Mouse (Mus musculus) right cerebral cortex, postnatal 10 days (tissue): ENCODE results near the gene Foxp1.

Source experiments
- DNase-seq, 2 experiments: peaks; one replicate each; pipeline ENCODE4 v3.0.0; 2021; ENCODE audit warnings: low spot score in 2 of 2

Gene Foxp1

DNA sequence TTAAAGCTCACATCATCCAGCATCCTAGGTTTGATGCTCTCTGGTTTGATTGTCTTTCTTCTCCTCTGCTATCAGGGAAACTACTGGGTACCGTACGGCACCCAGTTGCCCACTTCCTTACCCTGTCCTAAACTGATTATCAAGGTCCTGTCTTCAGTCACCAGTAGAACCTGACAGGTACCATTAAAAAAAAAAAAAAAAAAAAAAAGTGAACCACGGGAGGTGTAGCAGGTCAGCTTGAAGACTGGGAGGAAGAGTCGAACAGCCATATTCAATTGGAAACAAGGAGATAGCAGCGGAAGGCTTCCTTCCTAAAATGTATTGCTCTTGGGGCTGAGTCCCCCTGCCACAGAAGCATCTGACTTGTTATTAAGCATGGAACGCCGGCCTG lies 425.8 kb downstream of the Foxp1 start:
- no peak for DNase-seq

DNA sequence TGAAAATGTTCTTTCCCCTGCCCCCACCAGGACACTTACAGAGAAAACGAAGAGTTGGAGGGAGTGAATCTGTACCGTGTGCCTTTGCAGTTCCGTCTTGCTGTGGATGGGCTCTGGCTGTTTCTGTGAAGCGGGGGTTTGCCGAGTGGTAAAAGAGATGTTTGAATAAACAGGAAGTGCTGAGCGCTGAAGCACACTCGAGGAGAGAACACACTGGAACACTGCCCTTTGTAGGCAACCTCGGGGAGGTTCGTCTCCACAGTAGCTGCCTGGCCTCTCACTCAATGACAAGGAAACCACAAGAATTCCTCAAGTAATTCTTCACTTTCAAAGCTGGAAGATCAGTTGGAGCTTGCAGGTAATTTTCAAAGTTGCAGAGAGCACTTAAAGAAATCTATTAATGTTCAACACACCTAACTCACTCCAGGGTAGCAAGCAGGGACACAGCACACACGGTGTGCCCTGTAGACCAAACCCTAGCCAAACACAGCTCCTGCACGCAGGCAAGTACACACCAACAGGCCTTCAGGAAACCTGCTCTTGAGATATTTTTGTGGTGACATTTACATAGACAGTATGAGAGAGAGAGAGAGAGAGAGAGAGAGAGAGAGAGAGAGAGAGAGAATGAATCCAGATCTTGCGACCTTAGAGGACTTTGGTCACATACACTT lies 426.3 kb downstream of the Foxp1 start:
- DNase-seq = peak; percentile 43 to 46

DNA sequence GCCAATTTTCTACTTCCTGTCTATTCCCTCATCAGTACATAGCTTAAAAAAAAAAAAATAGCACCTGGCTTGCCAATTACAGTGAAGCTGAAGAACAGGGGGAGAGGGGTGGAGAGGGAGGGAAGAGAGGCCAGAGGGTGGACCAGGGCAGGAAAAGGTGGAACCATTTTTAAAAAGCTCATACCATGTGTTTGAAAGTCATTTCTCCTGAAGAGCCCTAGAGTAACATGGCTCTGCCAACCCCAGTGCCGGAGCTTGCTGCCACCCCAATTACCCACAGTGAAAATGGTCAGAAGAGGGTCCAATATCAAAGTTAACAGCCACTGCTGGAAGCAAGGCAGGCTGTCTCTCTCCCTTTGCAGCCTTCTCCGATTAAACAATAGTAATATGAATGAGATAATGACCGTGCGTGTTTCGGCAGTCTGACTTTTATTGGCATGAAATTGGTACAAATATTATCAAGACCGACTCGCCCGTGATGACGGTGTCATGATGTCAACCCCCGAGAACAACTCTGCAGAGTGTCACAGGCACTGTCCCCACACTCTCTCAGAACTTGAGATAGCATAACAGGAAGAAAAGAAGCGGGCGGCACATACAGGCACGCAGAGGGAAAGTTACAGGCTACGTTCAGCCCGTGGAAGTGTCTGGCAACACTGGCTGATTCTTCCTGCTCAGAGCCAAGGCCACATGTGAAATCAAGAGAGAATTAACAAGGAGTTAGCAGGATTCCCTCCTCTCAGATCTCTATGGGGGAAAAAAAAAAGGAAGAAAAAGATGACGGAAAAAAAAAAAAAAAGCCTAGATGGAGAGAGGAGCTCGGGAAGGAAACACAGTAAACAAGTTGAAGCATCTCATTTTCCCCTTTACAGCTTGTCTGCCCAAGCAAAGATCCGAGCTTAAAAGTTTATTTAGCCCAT lies 427.1 kb downstream of the Foxp1 start:
- DNase-seq = no peak

DNA sequence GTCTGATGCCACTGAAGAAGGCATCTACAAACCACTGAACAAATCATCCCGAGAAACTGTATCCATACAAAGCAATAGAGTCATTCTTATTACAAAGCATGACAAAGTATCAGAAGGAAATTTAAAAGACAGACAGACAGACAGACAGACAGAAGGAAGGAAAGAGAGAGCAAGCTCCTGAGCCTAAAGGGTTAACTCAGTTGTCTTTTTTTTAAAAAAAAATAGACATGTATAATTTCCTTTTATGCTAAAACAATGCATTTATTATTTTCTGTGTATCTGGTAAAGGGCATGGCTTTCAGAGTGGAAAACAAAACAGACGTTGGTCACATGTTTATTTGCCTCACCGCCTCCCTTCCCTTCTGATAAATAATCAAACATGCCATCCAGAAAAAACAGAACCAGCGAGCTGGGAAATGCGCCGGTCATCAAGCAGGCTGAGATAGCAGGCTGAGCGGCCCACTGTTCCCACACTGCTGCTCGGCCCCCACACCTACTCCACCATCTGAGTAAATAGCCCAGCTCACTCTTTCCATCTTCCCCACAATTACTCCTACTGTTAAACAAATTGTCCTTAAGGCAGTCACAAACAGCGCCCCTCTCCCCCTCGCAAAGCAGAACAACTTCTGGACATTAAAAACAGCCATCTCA lies 428.1 kb downstream of the Foxp1 start:
- DNase-seq = no peak

DNA sequence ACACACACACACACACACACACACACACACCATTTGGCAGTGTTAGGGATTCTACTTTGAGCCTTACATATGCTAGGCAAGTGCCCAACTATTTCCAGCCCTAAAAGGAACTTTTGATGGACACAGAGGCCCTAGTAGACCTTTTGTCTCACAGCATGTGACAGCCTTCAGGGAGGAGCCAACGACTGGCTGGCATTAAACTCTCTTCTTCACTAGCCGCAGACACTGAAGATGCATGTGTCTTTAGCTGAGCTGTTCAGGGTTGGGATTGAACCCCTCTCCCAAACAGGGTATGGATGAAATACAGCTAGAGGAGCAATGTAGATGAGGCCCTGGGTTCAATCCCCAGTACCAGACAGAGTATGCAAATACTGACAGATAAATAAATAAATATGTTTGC lies 428.7 kb downstream of the Foxp1 start:
- no peak for DNase-seq

DNA sequence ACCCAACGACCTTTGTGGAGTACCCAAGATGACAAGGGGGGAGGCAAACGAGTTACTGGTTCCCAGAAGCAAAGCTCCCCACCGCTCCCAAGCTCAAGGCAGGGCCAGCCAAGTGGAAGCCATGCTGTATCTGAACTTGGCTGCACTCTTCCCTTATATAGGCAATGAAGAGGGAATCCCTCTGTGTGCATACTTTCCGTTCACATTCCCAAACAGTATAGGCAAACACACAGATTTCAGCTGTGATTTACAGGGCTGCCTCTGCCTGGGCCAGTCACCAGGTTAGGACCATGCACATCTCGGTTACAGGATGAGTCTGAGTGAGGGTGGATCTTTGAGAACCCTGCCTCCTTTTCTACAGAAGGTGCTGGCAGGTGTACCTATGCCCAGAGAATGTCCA lies 429.3 kb downstream of the Foxp1 start:
- DNase-seq = no peak

DNA sequence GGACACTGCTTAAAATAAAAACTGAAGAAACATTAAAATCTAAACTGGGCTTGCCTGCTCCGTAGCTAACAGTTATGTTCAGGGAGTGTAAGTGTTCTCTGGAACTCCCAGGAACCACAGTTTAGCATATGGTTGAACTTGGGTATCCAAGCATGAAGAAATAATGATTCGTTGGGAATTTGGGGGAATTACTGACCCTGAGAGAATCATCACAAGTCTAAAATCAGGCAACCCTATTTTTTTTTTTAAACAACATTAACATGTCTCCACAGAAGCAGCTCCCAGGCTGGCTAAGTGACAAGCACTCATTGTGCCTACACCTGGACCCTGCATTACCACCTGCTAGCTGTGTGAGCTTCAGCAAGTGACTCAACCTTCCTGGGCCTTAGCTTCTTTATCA lies 430.7 kb downstream of the Foxp1 start:
- no peak for DNase-seq

DNA sequence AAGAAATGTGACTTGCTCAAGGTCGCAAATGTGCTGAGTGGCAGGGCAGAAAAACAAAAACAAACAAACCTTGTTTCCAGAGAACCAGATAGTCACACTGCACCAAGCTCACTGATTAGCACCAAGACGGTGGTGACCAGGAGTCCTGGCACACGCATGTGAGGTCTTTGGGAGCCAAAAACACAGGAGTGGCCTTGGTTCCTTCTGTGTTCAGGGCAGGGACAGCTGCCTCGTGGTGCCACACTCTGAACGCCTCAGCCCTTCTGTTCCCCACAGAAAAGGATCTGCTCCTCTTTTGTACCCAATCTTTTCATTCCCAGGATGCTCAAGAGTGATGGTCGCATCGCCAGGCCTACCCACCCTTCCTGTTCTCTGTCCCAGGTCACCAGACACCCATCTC lies 434.9 kb downstream of the Foxp1 start:
- no peak for DNase-seq

DNA sequence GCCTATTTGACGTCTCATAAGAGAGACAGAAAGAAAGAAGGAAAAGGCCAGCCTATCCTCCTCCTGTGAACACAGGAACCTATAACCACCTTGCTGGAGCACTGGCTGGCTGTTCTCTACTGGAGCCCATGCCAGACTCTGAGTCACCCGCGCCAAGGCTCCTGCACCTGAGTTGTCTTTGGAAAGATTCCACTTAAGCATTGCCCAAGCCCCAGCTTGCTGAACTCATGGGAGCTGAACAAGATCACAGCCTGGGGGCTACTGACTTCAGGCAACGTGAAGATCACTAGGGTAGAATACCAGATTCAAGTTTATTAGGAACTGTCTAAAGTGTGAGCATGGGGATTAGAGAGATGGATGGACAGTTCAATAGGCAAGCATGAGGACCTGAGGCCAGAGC lies 437.6 kb downstream of the Foxp1 start:
- DNase-seq = no peak

DNA sequence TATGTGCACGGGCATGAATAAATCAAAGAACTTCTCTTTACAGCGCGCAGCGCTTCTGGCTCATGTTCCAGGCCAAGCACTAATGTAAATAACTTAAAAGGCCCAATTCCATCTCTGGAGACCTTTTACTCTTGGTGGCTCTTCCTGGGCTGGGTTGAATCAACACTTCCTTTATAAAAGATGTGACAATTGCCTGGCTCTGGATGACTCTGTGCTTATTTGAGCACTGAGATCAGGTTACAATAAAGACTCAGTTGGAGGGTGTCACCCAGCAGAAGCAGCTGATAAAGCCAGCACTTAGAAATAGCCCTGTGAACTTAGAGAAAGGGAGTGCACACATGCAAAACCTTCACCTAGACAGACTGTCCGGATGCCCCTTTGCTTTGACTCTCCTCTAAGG lies 441.3 kb downstream of the Foxp1 start:
- DNase-seq = no peak

DNA sequence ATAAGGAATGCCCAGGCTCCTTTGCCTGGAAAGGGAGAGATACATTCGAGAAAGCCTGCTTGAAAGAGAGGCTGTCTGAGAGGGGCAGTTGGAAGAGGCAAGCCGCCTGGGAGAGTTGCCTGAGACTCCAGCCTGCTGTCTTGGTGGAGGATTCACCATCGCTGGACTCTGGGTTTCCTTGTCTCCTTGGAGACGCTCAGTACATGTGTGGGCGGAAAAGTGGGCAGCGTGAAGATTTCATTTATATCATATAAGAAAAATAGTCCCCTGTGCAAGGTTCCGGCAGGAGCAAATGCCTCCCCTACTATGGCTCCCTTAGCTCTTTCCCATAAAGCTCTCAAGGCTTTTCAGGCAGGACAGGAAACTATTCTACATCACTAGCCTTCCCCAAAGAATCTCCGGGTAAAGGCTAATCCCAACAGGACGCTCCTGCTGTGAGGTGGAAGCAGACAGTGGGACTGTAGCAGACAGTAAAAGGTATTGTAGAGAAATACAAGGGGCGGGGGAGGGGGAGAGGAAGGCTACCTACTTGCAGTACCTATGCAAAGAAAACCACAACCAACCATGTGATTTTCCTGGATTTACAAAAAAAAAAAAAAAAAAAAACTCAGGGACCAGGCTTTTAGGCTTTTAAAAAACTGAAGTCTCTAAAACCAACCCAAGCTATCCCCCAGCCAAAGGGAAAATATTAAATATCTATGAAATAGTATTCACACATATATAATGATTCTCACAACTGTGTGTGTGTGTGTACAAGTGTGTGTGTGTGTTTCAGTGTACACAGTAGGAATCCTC lies 443.3 kb downstream of the Foxp1 start:
- DNase-seq = peak; percentile 81 to 89

DNA sequence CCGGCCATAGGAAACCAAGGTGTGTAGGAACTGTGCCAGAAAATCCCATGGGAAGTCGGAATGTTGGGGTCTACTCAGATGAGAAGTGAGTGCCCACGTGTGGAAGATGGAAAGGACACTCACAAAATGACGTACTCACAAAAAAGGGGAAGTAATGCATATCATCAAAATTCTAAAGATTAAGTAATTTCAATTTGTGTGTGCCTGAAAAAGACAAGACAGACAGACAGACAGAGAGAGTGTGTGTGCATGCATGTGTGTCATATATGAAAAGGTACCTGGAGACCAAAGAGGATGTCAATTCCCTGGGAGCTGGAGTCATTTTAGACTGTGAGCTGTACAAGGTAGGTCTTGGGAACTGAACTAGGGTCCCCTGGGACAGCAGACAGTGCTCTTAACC lies 444.4 kb downstream of the Foxp1 start:
- DNase-seq = no peak

DNA sequence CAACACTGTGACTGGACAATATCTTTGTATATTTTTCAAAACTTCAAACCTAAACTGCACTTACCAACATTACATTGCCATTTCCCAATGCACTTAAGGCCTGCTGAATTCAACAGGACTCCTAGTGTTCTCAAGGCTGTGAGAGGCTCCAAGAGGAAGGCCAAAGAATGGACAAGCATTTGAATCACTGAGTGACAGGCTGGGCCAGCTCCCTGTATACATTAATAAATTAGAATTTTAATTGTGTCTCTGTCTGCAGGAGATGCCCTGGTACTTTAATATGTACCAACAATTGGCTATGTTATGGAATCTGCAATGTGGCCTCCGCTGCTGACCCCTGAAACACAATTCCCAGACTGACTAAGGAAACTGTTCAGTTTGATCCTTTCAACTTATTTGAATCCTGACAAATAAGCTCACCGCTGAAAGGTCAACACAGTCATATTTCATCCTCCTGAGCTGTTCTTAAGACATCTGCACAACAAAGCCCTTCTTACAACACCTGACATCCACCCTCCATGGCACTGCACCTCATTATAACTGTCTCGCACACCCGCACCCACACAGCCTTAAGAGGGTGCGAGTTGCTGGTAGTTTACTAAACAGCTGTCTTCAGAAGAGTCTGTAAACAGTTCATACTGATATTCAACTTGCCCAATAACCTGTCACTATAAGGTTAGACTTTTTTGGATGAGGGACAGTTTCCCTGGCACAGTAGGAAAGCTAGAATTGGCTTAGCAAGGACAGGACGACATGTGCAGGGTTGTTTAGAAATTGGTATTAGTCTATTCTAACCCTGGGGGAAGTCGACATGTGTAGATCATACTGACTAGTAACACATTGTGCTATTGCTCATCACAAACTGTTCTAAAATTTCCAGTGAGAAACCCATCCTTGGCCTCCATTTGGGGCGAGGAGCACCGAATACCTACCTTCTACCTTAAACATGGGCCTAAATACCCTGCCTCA lies 448.9 kb downstream of the Foxp1 start:
- no peak for DNase-seq

DNA sequence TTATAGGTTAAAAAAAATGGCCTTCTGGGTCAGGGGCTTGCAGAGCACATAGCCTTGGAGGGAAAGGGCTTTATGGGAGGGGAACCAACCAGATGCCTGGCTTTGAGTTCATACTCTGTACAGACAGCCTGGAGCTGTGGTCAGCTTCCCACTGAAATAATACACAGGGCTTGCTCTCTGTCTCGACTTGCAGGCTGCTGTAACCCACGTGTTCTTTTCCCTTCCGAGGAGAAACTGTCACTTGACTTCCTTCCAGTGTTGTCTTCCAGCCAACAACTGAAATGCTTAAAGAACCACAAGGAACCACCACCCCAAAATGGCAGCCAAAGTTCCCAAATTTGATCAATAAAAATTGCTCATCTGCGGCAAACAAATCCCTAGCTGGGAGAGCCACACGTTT lies 451.8 kb downstream of the Foxp1 start:
- DNase-seq = no peak

DNA sequence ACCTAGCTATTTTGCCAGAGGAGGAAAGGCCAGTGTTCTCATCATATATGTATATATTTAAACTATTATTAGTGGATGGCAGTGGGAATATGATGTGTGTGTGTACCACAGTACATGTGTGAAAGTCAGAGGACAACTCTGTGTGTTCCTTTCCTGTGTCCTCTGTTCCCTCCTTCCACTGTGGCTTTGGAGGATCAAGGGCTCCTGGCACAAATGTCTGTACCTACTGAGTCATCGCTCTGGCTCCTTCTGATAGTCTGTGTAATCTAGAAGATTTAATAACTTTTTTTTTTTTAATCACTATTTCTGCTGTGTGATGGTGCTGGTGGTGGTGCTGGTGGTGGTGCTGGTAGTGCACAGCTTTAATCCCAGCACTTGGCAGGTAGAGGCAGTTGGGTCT lies 452.8 kb downstream of the Foxp1 start:
- DNase-seq = no peak

DNA sequence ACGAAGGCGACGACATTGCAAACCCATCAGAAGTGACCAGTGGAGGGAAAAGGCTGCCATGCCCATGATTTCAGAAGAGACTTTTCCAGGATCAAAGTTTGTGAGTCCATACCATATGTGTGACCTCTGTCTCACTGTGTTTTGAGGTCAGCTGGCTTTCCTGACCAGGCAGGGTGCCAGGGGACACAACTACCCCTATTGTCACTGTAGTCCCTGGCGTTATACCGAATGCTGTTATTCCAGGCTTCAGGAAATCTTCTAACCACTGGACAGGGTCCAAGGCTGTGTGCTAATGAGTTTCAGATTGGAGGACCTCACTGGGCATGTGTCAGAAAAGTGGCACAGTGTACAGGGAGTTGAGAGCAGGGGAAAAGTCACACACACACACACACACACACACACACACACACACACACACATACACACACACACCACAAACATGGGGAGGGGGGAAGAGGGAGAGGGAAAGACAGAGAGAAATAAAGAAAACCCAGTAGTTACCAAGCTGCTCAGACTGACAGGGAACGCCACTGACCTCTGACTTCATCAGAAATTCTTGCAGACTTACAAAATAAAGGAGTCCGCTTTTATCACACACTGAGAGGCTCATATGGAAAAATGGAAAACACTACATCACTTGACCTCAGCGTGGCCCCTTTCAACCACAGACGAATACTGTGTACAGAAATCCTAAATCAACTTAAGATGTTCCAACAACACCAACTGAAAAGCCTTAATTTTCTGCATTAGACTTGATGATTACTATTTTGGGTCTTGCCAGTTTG lies 456.8 kb downstream of the Foxp1 start:
- peak; percentile 45 to 57 for DNase-seq

DNA sequence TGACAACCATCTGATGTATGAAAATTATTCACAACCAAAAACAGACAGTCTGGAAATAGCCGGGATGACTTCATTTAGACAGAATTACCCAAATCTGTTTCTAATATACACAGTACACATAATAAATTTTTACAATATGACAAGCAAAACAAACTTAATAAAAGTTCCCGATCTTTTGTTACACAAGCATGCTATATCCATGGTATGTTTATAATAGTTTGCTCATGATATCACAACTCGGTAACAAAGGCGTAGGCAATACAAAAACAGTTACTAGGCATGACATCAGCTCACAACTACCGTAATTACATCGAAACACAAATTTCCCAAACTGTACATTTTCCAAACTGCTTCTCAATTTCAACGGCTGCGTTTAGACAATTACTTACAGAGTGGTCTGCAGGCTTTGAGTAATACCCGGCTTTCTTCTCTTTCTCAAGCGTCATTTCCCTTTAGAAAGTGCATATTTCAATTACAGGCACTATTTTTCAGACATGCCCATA lies 458.5 kb downstream of the Foxp1 start:
- DNase-seq = no peak

DNA sequence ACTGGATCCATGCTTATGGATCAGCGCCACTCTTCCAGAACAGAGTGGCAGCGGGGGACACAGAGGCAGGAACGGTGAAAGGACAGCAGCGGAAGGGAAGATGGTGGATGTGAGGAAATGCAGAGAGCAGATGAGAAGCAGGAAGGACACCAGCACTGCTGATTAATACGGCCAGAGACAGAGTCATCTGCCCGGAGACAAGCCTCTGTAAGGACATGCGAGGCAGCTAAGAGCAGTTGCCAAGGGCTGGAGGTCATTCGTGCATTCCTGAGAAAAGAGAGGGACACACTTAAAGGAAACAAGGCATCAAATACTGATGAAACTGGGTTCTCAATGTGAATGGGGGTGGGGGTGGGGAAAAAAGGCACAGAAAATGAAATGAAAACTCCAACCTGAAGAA lies 459.6 kb downstream of the Foxp1 start:
- DNase-seq = no peak

DNA sequence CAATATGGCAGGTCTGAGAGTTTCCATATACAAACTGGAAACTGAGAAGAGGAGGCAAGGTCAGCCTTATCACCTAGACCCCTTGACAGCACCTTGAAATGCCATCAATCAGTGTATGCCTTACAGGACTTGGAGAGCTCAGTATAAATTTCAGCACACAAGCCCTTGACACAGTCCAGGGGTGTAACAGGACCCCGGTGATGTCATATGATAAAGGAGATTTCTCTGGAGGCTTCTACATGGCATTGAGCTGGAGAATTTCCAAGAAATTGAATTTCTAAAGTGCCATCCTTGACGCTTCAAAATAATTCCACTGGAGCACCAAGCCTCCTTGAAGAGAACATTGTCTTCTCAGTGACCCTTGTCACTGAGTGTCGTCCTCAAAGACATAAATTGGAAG lies 463.8 kb downstream of the Foxp1 start:
- DNase-seq = no peak

DNA sequence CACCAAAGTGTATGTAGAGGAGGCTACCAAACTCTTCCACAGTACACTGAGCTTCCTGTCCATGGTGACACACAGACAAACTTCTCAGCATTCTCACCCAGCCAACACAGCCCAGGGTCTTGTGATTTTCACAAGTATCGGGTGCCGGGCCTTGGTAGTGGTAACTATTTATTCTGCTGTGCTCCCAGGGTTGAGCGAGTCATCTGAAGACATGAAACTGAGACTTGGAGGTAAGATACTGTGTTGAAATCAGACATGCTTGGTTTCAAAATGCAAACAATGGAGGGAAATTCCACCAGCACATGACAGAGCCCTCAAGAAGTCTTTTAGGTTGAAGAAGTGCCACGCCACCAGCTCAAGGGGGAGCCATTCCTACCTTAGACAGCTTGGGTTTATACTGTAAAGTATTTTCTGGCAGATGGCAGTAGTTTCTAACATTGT lies 465.4 kb downstream of the Foxp1 start:
- no peak for DNase-seq
